Mouse (Mus musculus) brain, embryonic 14.5 days (tissue): Measurements from ENCODE around the gene Osbpl11. TPM values are rescaled to one million over a fixed set of nuclear protein-coding genes. Genes with fewer than 3 reads are reported as not detected.

Source experiments
- DNase-seq: peaks from one replicate; pipeline ENCODE4 v3.0.0-alpha.2; 2011; ENCODE audit warnings: low read depth
- CTCF ChIP-seq: fragments of 200-500 bp; IDR thresholded peaks from 2 replicates; pipeline ENCODE4 v1.5.1; 2012; ENCODE audit warnings: inconsistent platforms, mild to moderate bottlenecking, moderate library complexity, borderline replicate concordance; ENCODE audit not compliant: insufficient read depth, insufficient read length; ENCODE audit errors: extremely low read depth
- POLR2A ChIP-seq: fragments of 200-500 bp; IDR thresholded peaks from 2 replicates; pipeline ENCODE4 v1.6.1; 2012; ENCODE audit warnings: mild to moderate bottlenecking, inconsistent platforms, borderline replicate concordance; ENCODE audit not compliant: poor library complexity, insufficient read depth, insufficient read length, severe bottlenecking; ENCODE audit errors: extremely low read depth
- polyA plus RNA-seq: library from polyadenylated mRNA; depleted of rRNA; stranded (reverse); fragments of >200 nt; gene quantifications from 2 replicates; pipeline ENCODE4 v1.2.3, GENCODE M21; 2012

The Osbpl11 gene
- polyA plus RNA-seq, 1 experiment, result 19.7 TPM

DNA sequence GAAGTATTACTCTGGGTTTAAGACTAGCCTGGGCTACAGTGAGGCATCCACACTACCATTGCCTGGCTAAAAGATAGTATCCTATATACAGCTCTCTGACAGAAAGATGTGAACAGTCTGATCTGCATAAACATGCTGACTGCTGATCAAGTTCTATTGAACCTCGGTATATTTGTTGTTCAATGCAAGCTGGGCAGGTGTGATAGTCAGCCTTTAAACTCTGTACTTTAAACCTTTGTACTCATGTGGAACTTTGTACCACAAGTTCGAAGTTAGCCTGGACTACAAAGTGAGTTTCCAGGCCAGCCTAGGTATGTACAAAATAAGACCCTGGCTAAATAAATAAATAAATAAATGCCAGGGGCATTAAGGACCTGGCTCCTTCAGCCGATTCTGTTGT is 37.6 kb downstream of the Osbpl11 start:
- TF ChIP-seq CTCF (no peak), POLR2A (no peak)

GRCm38 (mm10) chr16:33224381-33224780 is 39.5 kb downstream of the Osbpl11 start:
- TF ChIP-seq CTCF (no peak), POLR2A (no peak)
- DNase-seq, result no peak

More for the DNA sequence above, 37.6 kb downstream of the Osbpl11 start:
- DNase-seq, result no peak

DNA sequence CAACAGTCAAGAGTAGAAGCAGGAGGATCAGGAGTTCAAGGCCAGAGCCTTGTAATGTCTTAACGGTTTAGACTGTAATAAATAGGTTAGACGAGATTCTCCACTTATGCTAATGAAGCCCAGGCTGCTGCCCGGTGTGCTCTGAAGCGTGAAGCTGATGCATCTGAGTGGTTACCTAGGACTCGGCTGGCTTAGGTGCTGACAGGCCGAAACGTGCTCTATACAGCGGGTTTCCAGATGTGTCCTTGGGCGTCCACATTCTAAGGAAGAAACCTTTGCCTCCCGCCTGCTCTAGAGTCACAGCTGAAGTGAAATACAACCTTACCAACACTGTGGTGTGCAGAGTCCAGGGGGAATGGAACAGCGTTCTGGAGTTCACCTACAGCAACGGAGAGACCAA is 49.3 kb downstream of the Osbpl11 start:
- peak; percentile 10 for DNase-seq
- TF ChIP-seq CTCF, result no peak
- TF ChIP-seq POLR2A, result no peak

DNA sequence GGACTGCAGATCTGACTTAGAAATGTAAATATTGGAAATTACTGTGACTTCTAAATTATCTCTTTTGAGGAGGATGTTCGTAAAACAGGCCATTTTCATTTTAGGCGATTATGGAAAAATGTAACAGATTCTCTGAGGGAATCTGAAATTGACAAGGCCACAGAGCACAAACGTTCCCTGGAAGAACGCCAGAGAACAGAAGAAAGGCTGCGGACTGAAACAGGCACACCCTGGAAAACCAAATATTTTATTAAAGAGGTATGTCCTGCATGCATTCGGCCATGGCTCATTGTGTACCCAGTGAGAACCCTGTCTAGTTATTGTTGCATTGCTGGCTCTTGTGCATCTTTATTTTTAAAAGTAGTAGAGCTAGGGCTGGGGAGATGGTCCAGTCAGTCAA is 51.3 kb downstream of the Osbpl11 start:
- TF ChIP-seq CTCF (no peak), POLR2A (no peak)
- DNase-seq, result peak; percentile 8

DNA sequence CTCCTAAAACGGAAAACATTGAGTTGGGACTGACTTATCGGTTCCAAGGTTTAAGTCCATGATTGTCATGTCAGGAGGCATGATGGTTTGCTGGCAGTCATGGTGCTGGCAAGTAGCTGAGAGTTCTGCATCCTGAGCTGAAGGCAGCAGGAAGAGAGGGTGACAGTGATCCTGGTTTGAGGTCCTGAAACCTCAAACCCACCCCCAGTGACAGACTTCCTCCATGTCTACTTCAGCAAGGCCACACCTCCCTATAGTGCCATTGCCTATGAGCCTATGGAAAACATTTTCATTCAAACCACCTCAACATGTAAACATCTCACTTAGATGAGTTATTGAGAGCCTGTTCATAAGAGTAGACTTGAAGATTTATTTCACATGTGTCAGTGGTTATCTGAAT is 54.4 kb downstream of the Osbpl11 start:
- TF ChIP-seq CTCF (no peak), POLR2A (no peak)
- no peak for DNase-seq

GRCm38 (mm10) chr16:33242046-33242445 is 57.2 kb downstream of the Osbpl11 start:
- no peak for DNase-seq
- TF ChIP-seq POLR2A, result no peak
- TF ChIP-seq CTCF, result no peak

- TF ChIP-seq POLR2A (no peak), CTCF (peak; percentile 33; the same call in 1 of the 2 replicates)
- no peak for DNase-seq
Measured at GRCm38 (mm10) chr16:33244136-33244691, 59.3 kb downstream of the Osbpl11 start.

GRCm38 (mm10) chr16:33244933-33245470 is 60.1 kb downstream of the Osbpl11 start:
- TF ChIP-seq POLR2A (no peak), CTCF (no peak)
- no peak for DNase-seq

- DNase-seq, result no peak
- TF ChIP-seq CTCF, result no peak
- no peak for TF ChIP-seq POLR2A
Measured at GRCm38 (mm10) chr16:33246526-33246925, 61.7 kb downstream of the Osbpl11 start.

GRCm38 (mm10) chr16:33247006-33247405 is 62.1 kb downstream of the Osbpl11 start:
- DNase-seq, result no peak
- TF ChIP-seq CTCF, result no peak
- no peak for TF ChIP-seq POLR2A

DNA sequence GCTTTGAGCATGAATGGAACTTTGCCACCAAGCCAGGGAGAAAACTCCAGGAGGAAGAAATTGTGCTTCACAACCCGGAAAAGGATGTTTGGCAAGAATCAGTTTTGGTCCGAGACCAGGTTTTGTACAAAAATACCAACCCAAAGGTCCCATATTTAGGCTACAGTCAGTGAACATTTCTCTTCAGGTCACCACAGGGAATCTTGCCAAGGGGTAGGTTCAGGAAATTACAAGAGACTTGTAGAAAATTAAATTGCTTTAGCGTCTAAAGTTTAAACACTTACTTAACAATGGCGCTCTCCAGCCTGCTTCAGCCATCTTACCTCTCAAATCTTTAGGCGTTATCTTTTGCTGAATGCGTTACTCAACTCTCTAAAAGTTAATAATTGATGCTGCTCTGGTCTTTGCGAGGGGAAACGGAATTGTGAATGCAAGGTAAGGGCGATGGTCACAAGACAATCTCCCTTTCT is 65.8 kb downstream of the Osbpl11 start:
- DNase-seq, result no peak
- TF ChIP-seq POLR2A, result no peak
- no peak for TF ChIP-seq CTCF
